Mouse (Mus musculus) embryonic fibroblast, embryonic 13.5 days (primary cell): ENCODE results near the gene Gm20662. TPM values are rescaled to one million over a fixed set of nuclear protein-coding genes. Genes with fewer than 3 reads are reported as not detected.

Experiments
- H3K27ac ChIP-seq: 2 replicates; pipeline ENCODE4 v1.5.1; 2012; ENCODE audit warnings: low read length, control low read depth, inconsistent platforms; ENCODE audit not compliant: insufficient read depth
- H3K4me1 ChIP-seq: 2 replicates; pipeline ENCODE4 v1.6.1; 2011; ENCODE audit warnings: low read length; ENCODE audit not compliant: control insufficient read depth, insufficient read depth
- H3K4me3 ChIP-seq: 2 replicates; pipeline ENCODE4 v1.5.1; 2011; ENCODE audit warnings: mild to moderate bottlenecking, control low read depth, low read length; ENCODE audit not compliant: insufficient read depth
- CTCF ChIP-seq: IDR thresholded peaks from 2 replicates; pipeline ENCODE4 v1.5.1; 2011; ENCODE audit warnings: mild to moderate bottlenecking, control low read depth, low read length, moderate library complexity, borderline replicate concordance; ENCODE audit not compliant: insufficient read depth
- POLR2A ChIP-seq: IDR thresholded peaks from 2 replicates; pipeline ENCODE4 v1.6.1; 2011; ENCODE audit warnings: low read depth, mild to moderate bottlenecking, control low read depth, low read length, moderate library complexity
- polyA plus RNA-seq: library from polyadenylated mRNA; stranded (reverse); fragments of >200 nt; gene quantifications from 2 replicates; pipeline ENCODE4 v1.2.4, GENCODE M21; 2011; ENCODE audit warnings: low read depth; ENCODE audit not compliant: missing spikeins, insufficient read length

Gm20662 gene
- polyA plus RNA-seq, 1 experiment = not detected

DNA sequence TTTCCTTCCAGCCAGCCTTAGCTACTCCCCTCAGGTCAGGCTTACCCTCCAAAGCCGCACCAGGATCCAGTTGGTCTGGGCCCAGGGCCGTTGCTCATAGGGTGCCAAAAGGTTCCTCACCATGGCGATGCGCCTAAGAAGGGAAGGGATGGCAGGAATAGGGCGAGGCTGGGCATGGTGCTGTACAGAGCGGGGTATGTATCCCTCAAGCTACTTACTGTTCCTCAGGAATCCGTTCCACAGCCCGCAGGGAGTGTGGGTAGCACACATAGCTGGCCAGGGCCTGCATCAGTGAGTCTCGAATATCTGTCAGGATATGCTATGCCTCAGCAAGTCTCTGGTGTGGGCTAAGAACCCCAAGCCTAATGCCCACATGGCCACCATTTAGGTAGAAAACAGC is 62.1 kb downstream of the Gm20662 start:
- TF ChIP-seq CTCF (no peak), POLR2A (no peak)
- Histone ChIP-seq H3K27ac (no peak overlapping the region), H3K4me3 (no peak overlapping the region), H3K4me1 (no peaks in the 10 kb centered on the region)

DNA sequence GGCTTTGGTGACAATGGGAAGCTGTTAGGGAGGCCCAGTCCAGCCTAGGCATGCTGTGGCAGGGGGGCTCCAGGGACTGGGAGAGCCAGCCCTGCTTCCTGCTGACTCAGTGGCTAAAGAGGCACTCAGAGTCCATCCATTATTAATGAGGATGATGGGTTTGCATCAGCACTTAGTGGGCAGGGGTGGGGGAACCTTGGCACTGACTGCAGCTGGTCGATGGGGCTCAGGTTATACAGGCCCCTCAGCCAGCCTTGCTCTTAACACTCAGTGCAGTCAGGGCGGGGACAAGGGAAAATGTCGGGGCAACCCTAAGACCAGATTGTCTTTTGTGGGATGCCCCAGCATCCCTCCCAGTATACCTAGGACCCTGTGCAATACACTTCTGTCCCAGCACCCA is 66.0 kb downstream of the Gm20662 start:
- Histone ChIP-seq H3K27ac (no peak overlapping the region), H3K4me3 (no peak overlapping the region), H3K4me1 (no peaks in the 10 kb centered on the region)
- TF ChIP-seq POLR2A = no peak
- no peak for TF ChIP-seq CTCF

DNA sequence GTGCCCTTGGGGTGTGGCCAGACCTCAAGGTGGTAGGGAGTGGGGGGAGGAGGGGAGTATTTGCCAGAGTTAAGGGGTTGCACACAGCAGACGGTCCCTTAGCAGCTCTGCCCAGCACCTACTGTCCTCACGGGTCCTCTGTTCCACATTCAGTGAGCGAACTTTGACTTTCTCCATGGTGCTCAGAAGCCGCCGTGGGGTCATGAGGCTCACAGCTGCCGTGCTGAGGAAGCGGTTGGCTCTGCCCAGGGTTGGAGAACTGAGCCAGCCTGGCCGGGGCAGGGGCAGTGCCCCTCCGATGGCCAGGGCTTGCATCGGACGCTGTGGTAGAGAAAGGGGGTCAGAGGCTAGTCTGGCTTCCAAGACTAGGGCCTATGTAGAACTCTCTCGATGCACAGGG is 67.2 kb downstream of the Gm20662 start:
- no peak for TF ChIP-seq POLR2A
- TF ChIP-seq CTCF = no peak
- Histone ChIP-seq H3K4me3 (no peak overlapping the region), H3K4me1 (no peaks in the 10 kb centered on the region), H3K27ac (no peak overlapping the region)

DNA sequence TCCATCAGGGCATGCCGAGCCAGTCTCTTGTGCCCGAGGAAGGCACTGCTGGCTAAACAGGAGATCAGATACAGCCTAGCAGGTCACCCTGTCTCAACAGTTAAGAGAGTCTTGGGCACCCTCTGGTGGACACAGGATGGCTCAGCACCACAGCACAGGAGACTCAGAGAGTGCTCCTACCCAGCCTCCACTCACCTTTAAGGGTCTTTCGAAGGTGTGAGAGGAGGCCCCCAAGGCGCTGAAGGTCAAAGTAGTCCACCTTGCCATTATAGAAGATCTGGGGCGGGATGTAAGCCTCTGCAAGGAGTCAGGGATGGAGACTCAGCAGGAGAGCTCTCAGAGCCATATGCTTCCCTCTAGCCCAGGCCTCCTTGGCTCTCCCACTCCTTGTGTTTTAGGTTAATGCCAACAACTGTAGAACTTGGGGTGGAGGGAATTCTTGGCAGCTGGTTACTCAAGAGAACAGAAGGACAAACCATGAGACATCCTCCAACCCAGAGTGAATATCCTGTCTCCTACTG is 69.4 kb downstream of the Gm20662 start:
- Histone ChIP-seq H3K27ac (no peak overlapping the region), H3K4me1 (no peaks in the 10 kb centered on the region), H3K4me3 (no peak overlapping the region)
- TF ChIP-seq CTCF (peak; percentile 75; the same call in 1 of the 2 replicates), POLR2A (no peak)

DNA sequence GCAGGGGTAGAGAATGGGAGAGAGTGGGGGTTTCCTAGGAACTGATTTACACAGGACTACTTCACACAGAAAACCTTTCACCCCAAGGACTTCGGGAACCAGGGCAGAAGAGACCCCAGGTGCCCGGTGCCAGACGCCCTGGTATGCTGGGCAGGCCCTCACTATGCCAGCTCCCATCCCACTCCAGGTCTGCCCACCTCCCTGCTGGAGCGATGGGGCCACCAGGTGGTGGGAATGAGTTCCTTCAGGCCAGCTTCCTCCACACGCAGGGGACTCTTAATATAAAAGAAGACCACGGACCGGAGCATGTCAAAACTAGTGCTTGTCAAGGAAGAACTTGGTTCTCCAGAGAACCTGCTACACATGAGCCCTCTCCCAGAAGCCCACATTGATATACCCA is 71.0 kb downstream of the Gm20662 start:
- Histone ChIP-seq H3K4me1 (no peaks in the 10 kb centered on the region), H3K4me3 (no peak overlapping the region), H3K27ac (no peak overlapping the region)
- no peak for TF ChIP-seq CTCF
- no peak for TF ChIP-seq POLR2A

DNA sequence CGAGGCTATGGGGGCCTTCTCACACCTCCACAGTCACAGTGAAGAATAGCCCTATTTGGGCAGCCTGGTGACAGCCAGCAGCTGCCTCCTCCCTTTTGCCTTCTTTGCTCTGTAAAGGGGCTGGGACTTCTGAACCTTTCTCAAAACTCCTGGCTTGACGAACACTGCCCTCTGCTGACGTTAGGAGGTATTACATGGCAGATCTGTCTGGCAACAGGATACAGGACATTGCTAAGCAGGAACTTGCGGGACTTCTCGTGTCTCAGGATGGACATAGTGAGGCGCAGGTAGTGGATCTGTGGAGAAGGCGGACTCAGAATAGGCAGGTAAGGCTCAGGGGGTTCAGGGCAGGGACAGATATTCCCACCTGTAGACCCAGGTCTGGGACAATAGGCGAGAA is 71.8 kb downstream of the Gm20662 start:
- Histone ChIP-seq H3K4me3 (no peak overlapping the region), H3K4me1 (no peaks in the 10 kb centered on the region), H3K27ac (no peak overlapping the region)
- TF ChIP-seq CTCF = peak; percentile 44; the same call in 1 of the 2 replicates
- TF ChIP-seq POLR2A = no peak

DNA sequence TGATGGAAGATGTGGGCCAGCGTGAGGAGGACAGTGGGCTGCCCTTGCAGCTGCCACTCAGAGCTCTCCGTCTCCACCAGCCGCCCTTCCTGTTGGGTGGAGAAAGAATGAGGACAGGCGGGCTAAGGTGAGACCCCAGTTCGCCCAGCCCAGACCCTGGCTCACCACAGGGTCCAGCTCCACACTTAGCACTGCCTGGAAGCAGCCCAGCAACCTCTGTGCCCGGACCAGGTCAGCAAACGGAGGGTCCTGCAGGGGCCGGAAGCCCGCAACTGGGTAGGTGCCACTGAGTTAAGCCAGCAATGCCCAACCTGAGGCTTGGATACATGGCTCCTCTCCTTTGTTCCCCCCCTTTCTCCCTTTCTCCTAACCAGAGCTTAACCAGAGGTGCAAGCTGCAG is 72.9 kb downstream of the Gm20662 start:
- H3K27ac ChIP-seq = no peak overlapping the region
- H3K4me1 ChIP-seq = no peaks in the 10 kb centered on the region
- TF ChIP-seq POLR2A (no peak), CTCF (no peak)
- H3K4me3 ChIP-seq = no peak overlapping the region

DNA sequence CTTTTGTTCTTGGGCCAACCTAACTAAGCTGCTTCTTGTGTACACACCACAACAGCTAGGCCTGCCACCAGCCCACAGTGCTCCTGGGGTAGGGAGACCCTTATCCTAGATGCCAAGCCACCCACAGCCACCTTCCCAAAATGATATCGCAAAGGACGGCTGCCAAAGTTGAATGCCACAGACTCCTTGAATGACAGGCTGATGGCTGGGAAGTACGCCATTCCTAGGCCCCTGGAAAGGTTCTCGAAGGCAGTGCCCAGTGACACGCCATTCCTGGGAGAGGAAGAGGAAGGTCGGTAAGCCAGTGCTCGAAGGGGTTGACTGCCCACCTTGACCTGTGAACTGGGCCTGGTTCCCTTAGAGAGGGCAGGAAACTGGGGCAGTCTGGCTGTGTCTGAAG is 73.4 kb downstream of the Gm20662 start:
- H3K4me1 ChIP-seq = no peaks in the 10 kb centered on the region
- H3K4me3 ChIP-seq = no peak overlapping the region
- H3K27ac ChIP-seq = no peak overlapping the region
- TF ChIP-seq POLR2A (no peak), CTCF (no peak)

DNA sequence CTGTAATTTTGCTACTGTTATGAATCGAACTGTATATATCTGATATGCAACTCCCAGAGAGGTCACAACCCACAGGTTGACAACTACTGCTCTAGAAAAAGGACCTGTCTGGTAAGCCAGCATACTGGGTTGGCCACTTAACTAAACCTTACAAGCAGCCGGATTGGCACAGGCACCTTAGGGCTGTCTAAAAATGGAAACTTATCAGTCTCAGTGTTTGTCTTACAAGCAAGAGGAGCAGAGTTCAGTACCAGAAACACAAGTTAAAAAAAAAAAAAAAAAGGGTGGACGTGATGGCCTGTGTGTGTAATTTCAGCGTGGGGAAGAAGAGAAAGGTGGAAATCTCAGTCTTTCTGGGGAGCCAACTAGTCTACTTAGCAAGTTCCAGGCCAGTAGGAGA is 75.7 kb downstream of the Gm20662 start:
- H3K4me3 ChIP-seq = no peak overlapping the region
- no peaks in the 10 kb centered on the region for H3K4me1 ChIP-seq
- no peak for TF ChIP-seq POLR2A
- no peak for TF ChIP-seq CTCF
- no peak overlapping the region for H3K27ac ChIP-seq

DNA sequence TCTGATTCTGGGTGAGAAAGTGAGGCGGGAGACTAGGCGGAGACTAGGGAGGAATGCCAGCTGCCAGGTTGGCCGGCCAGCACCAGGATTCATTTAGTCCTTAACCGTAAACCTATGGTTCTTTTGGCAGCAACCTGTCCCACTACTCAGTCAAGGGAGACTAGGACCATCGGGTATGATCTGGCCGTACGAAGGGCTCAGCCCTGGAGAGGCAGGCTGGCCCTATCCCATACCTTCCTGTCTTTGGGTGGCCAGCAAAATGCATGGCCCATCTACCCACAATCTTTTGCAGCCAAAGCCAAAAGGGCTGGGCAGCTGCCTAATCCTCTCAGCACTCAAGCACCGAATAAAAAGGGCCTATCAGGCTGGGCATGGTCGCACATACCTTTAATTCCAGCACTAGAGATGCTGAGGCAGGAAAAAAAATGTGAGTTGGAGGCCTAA is 76.4 kb downstream of the Gm20662 start:
- Histone ChIP-seq H3K4me3 (no peak overlapping the region), H3K4me1 (no peaks in the 10 kb centered on the region), H3K27ac (no peak overlapping the region)
- no peak for TF ChIP-seq CTCF

DNA sequence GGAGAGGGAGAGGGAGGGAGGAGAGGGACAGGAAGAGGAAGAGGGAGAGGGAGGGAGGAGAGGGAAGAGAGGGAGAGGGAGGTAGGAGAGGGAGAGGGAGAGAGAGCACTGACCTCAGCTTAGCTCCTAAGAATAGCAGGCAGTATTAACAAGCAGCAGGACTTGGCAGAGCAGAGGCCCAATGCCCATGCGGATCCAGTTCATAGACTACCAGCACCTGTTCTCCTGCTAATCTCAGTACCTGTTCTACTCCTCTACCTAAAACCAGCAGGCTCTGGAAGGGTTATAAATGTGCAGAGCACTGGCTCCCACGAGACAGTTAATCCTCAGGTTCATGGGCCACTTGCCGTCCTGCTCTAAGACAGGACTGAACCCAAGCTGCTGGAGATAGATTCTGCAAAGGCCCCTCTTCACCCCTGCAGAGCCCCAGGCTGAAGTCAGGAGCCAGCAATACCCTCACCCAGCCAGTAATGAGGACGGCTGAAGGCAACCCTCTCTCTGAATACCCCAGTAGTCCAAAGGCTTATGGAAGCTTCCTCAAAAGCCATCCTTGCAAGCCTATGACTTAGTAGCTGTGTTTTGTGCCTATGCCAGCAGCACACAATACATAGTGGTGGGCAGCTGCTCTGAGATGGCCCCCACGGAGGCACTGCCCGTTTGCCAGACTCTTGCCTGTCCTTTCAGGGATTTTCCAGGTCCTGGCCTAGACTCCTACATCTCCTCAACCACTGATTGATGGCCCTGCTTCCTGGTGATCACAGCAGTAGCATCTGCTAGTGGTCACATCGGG is 77.2 kb downstream of the Gm20662 start:
- Histone ChIP-seq H3K4me1 (no peaks in the 10 kb centered on the region; the same call in 1 of the 2 replicates), H3K4me3 (no peak overlapping the region), H3K27ac (no peak overlapping the region)
- no peak for TF ChIP-seq CTCF
- no peak for TF ChIP-seq POLR2A
